Mouse (Mus musculus) heart, adult 2 months (tissue): ENCODE results near the gene Gm49486. TPM values are rescaled to one million over a fixed set of nuclear protein-coding genes. Genes with fewer than 3 reads are reported as not detected.

ENCODE experiments used
- DNase-seq, 2 experiments: peaks; one replicate each; pipeline ENCODE4 v3.0.0; 2021
- H3K27ac ChIP-seq: fragments of 200-600 bp; 2 replicates; pipeline ENCODE4 v1.8.1; 2022
- H3K27me3 ChIP-seq: fragments of 200-500 bp; 2 replicates; pipeline ENCODE4 v1.6.1; 2012; ENCODE audit warnings: mild to moderate bottlenecking, low read length, inconsistent platforms, mixed read lengths; ENCODE audit not compliant: control insufficient read depth, insufficient read depth
- H3K36me3 ChIP-seq: fragments of 200-500 bp; 2 replicates; pipeline ENCODE4 v1.6.1; 2012; ENCODE audit warnings: low read length, inconsistent platforms; ENCODE audit not compliant: control insufficient read depth, insufficient read depth
- H3K4me1 ChIP-seq: fragments of 200-500 bp; 2 replicates; pipeline ENCODE4 v1.6.1; 2011; ENCODE audit warnings: low read length; ENCODE audit not compliant: control insufficient read depth, insufficient read depth
- H3K4me3 ChIP-seq: fragments of 200-600 bp; 2 replicates; pipeline ENCODE4 v1.8.1; 2022
- H3K79me2 ChIP-seq: fragments of 200-500 bp; replicated peaks from 2 replicates; pipeline ENCODE4 v1.6.1; 2012; ENCODE audit warnings: mild to moderate bottlenecking, inconsistent platforms, low read length, moderate library complexity, mixed read lengths; ENCODE audit not compliant: control insufficient read depth, insufficient read depth
- H3K9ac ChIP-seq: fragments of 200-500 bp; 2 replicates; pipeline ENCODE4 v1.6.1; 2012; ENCODE audit warnings: low read depth, mild to moderate bottlenecking, control low read depth, inconsistent platforms, low read length, mixed read lengths
- CTCF ChIP-seq: fragments of 200-600 bp; IDR thresholded peaks from 2 replicates; pipeline ENCODE4 v1.8.1; 2022; ENCODE audit warnings: antibody characterized with exemption, mild to moderate bottlenecking, moderate library complexity
- EP300 ChIP-seq: fragments of 200-500 bp; IDR thresholded peaks from 2 replicates; pipeline ENCODE4 v1.6.1; 2011; ENCODE audit warnings: low read depth, low read length, control low read depth; ENCODE audit not compliant: insufficient read depth
- POLR2A ChIP-seq: fragments of 200-500 bp; IDR thresholded peaks from 2 replicates; pipeline ENCODE4 v1.6.1; 2011; ENCODE audit warnings: mild to moderate bottlenecking, low read depth, low read length, control low read depth; ENCODE audit not compliant: insufficient read depth
- WGBS: fragments of 180-500 bp; shearing (Covaris S2); methylation state at CpG from one replicate; pipeline ENCODE4 v1.1.7; 2018; 5-methylcytosine and 5-hydroxymethylcytosine counted together
- intact Hi-C: fragments of 180-260 bp; cut with DNase I; formaldehyde crosslinking; loops from one replicate; pipeline ENCODE4 v1.15.1; 2025
- polyA plus RNA-seq: library from polyadenylated mRNA; depleted of rRNA; stranded (reverse); fragments of >200 nt; gene quantifications from 2 replicates; pipeline ENCODE4 v1.2.3, GENCODE M21; 2012; rRNA removed
- total RNA-seq, 2 experiments: library from RNA; stranded (reverse); gene quantifications; 2 replicates each; pipeline ENCODE4 v1.2.3; 2021

Gm49486 gene
- total and polyA plus RNA-seq, 3 experiments: 0.39 to 1.4 (median 0.61) TPM

DNA sequence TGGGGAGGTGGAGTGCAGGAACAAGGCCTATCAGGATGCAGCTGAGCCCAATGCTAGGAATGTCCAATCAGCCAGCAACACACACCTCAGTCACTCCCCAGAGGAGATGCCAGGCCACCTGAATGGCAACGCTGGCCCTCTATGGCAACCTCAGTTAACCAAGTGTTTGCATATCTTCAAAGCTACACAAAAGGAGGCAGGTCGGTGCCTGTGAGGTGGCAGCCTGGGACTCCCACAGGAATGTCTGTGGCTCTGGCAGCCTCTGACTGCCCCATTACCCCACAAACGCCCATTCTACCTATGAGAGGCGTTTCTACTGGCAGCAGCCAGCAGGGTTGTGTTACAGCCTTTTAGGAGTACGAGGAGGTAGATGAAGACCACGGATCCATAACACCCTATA lies 69.4 kb downstream of the Gm49486 start:
- intact Hi-C loops: no loop called here
- no peaks in the 10 kb centered on the region for H3K4me1 ChIP-seq
- H3K36me3 ChIP-seq: no peaks in the 10 kb centered on the region
- H3K79me2 ChIP-seq: no peaks in the 10 kb centered on the region
- H3K4me3 ChIP-seq: no peak overlapping the region
- no peak overlapping the region for H3K9ac ChIP-seq
- H3K27ac ChIP-seq: no peak overlapping the region
- TF ChIP-seq EP300 (no peak), CTCF (no peak), POLR2A (no peak)
- 95% methylated on average over 6 of the region's 6 CpGs for WGBS
- DNase-seq: no peak
- no peaks in the 10 kb centered on the region for H3K27me3 ChIP-seq

DNA sequence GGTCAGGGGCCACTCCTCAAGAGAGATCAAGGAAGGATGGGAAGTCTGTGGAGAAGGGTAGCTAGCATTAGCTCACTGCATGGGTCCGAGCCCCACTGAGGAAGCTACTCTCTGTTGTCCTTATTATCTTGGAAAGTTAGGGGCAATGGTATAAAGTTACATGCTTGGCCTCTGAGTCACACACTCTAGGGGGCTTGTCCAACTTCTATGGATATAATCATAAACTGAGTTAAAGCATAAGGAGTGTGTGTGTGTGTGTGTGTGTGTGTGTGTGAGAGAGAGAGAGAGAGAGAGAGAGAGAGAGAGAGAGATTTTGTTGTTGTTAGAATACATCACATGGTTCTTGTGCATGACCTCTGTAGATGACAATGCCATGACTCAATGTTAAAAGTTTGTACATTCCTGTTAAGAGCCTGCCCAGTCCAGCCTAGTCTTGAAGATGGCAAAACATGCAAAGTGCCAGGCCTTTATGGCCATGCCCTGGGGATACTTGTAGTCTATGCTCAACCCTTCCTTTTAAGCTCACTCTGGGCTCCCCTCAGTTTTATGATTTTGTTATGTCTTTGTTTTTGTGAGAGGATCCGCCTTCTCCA lies 70.5 kb downstream of the Gm49486 start:
- 74% methylated on average over 2 of the region's 2 CpGs for WGBS
- Histone ChIP-seq H3K27me3 (no peaks in the 10 kb centered on the region), H3K36me3 (no peaks in the 10 kb centered on the region), H3K4me3 (no peak overlapping the region), H3K4me1 (no peaks in the 10 kb centered on the region), H3K9ac (no peak overlapping the region), H3K27ac (no peak overlapping the region), H3K79me2 (no peaks in the 10 kb centered on the region)
- intact Hi-C loops: no loop called here
- no peak for DNase-seq
- TF ChIP-seq CTCF (no peak), POLR2A (no peak), EP300 (no peak)

DNA sequence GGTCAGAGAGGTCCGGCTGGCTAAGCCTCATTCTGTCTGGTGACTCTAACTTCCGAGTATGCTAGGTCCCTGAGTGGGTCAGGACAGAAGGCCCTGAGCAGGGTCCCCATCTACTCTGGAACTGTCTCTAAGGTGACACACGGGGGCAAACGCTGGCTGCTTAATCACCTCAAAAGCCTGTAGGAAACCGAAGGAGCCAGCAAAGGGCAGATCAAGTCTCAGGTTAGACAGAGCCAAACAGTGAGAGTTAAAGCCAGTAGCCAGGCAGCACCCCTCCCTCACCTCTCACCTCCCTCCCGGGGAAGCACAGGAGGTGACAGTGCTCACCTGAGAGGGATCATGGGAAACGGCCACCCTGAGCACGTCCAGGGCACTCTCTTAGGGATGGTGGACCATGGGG lies 74.5 kb downstream of the Gm49486 start:
- Histone ChIP-seq H3K27ac (no peak overlapping the region), H3K27me3 (no peaks in the 10 kb centered on the region), H3K9ac (no peak overlapping the region), H3K4me3 (no peak overlapping the region), H3K79me2 (no peaks in the 10 kb centered on the region), H3K4me1 (no peaks in the 10 kb centered on the region), H3K36me3 (no peaks in the 10 kb centered on the region)
- WGBS: 89% methylated on average over 8 of the region's 8 CpGs
- TF ChIP-seq CTCF (peak; percentile 51), POLR2A (no peak), EP300 (no peak)
- intact Hi-C loops: no loop called here
- DNase-seq: no peak

DNA sequence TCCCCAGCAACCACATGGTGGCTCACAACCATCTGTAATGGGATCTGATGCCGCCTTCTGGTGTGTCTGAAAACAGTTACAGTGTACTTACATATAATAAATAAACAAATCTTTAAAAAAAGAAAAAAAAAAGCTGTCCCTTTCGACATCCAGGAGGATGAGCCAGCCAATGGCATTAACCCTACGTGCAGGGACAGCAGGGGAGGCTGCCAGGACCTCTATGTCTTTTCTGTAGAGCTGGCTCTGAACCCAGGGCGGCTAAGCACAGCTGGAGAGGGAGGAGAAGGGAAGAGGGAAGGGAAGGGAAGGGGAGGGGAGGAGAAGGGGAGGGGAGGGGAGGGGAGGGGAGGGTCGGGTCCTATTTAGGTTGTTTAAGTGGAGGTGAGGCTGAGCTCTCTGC lies 75.6 kb downstream of the Gm49486 start:
- intact Hi-C loops: no loop called here
- no peaks in the 10 kb centered on the region for H3K36me3 ChIP-seq
- no peak overlapping the region for H3K27ac ChIP-seq
- no peaks in the 10 kb centered on the region for H3K4me1 ChIP-seq
- H3K79me2 ChIP-seq: no peaks in the 10 kb centered on the region
- no peak overlapping the region for H3K9ac ChIP-seq
- TF ChIP-seq EP300: no peak
- TF ChIP-seq POLR2A: no peak
- TF ChIP-seq CTCF: no peak
- no peak overlapping the region for H3K4me3 ChIP-seq
- no peaks in the 10 kb centered on the region for H3K27me3 ChIP-seq
- WGBS: 69% methylated on average over 5 of the region's 5 CpGs
- DNase-seq: no peak

DNA sequence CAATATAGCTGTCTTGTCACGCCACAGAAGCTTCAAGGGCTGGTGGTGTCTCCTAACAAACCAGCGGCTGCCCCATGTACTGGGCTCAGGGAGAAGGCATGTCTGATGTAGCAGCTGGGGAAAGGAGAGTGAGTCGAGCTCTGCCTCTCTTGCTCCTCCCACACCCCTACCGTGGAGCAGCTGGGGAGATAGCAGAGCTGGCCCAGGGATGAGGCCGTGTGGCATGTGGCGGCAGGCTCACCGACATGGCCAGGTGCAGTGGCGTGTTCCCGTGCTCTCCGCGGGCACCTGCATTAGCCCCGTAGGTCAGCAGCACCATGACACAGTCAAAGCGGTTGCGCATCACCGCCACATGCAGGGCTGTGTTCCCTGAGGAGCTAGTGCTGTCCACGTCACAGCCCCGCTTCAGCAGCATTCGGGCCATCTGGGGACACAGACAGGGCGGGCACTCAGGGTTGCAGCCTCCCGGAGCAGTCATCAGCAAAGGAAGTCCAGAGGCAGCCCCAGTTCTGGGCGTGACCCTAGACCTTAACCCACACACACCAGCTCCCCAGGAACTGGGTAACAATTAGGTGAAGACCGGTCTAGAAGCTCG lies 76.9 kb downstream of the Gm49486 start:
- no peaks in the 10 kb centered on the region for H3K27me3 ChIP-seq
- intact Hi-C loops: no loop called here
- no peaks in the 10 kb centered on the region for H3K4me1 ChIP-seq
- H3K36me3 ChIP-seq: no peaks in the 10 kb centered on the region
- H3K4me3 ChIP-seq: no peak overlapping the region
- 71% methylated on average over 23 of the region's 23 CpGs for WGBS
- H3K9ac ChIP-seq: no peak overlapping the region; the same call in 1 of the 2 replicates
- H3K27ac ChIP-seq: no peak overlapping the region
- H3K79me2 ChIP-seq: no peaks in the 10 kb centered on the region
- TF ChIP-seq EP300 (no peak), POLR2A (no peak), CTCF (no peak)
- DNase-seq: peak in 1 of 2 experiments; percentile 36

Other genes starting within 250 kb of the Gm49486 start
- gene H1f0, start 200.9 kb upstream of the Gm49486 start, total RNA-seq: 10 to 100 TPM; 73.3 to 82.4 TPM
- gene H1f0, start 200.9 kb upstream of the Gm49486 start, polyA plus RNA-seq: 54.2 and 66.4 TPM in 2 replicates
- gene Galr3, start 187.5 kb upstream of the Gm49486 start, total RNA-seq: not detected
- gene Galr3, start 187.5 kb upstream of the Gm49486 start, polyA plus RNA-seq: not detected in 2 replicates
- gene Ankrd54, start 166.5 kb upstream of the Gm49486 start, total RNA-seq: 1 to 10 TPM; 5.5 to 8.5 TPM
- 12.2 and 14.2 TPM in 2 replicates for gene Ankrd54, start 166.5 kb upstream of the Gm49486 start, polyA plus RNA-seq
- 10 to 100 TPM; 63.9 to 69.2 TPM for gene Eif3l, start 154.2 kb upstream of the Gm49486 start, total RNA-seq
- 90.3 and 116 TPM in 2 replicates for gene Eif3l, start 154.2 kb upstream of the Gm49486 start, polyA plus RNA-seq
- gene Micall1, start 120.5 kb upstream of the Gm49486 start, total RNA-seq: 10 to 100 TPM; 43.0 to 45.7 TPM
- gene Micall1, start 120.5 kb upstream of the Gm49486 start, polyA plus RNA-seq: 39.3 and 58.7 TPM in 2 replicates
- gene Polr2f, start 88.4 kb upstream of the Gm49486 start, total RNA-seq: 100 to 1,000 TPM; 126 to 145 TPM
- 48.6 and 50.9 TPM in 2 replicates for gene Polr2f, start 88.4 kb upstream of the Gm49486 start, polyA plus RNA-seq
- gene 1700088E04Rik, start 88.1 kb upstream of the Gm49486 start, total RNA-seq: 1 to 10 TPM; 1.8 to 2.6 TPM
- 2.8 and 3.8 TPM in 2 replicates for gene 1700088E04Rik, start 88.1 kb upstream of the Gm49486 start, polyA plus RNA-seq
- gene Sox10, start 64.2 kb upstream of the Gm49486 start, total RNA-seq: 1 to 10 TPM; 1.1 to 1.3 TPM
- gene Sox10, start 64.2 kb upstream of the Gm49486 start, polyA plus RNA-seq: 4.5 and 4.9 TPM in 2 replicates
- gene Pick1, start 218 bp upstream of the Gm49486 start, total RNA-seq: 10 to 100 TPM; 21.3 to 24.0 TPM
- 27.7 and 35.5 TPM in 2 replicates for gene Pick1, start 218 bp upstream of the Gm49486 start, polyA plus RNA-seq
- under 1 TPM; 0.16 to 0.39 TPM for gene Slc16a8, start 25.4 kb downstream of the Gm49486 start, total RNA-seq
- gene Slc16a8, start 25.4 kb downstream of the Gm49486 start, polyA plus RNA-seq: 0.12 and 0.57 TPM in 2 replicates
- gene Baiap2l2, start 56.1 kb downstream of the Gm49486 start, total RNA-seq: under 1 TPM; 0.78 to 0.84 TPM
- gene Baiap2l2, start 56.1 kb downstream of the Gm49486 start, polyA plus RNA-seq: 0.70 and 2.9 TPM in 2 replicates
- 10 to 100 TPM; 10.7 to 11.0 TPM for gene Pla2g6, start 99.0 kb downstream of the Gm49486 start, total RNA-seq
- gene Pla2g6, start 99.0 kb downstream of the Gm49486 start, polyA plus RNA-seq: 11.7 and 14.0 TPM in 2 replicates
- 10 to 100 TPM in 1 of 2 experiments, 1 to 10 TPM in 1; 9.3 to 13.7 TPM for gene Maff, start 117.2 kb downstream of the Gm49486 start, total RNA-seq
- gene Maff, start 117.2 kb downstream of the Gm49486 start, polyA plus RNA-seq: 3.4 and 4.3 TPM in 2 replicates
- 10 to 100 TPM; 38.7 to 42.9 TPM for gene Tmem184b, start 174.2 kb downstream of the Gm49486 start, total RNA-seq
- 83.1 and 84.2 TPM in 2 replicates for gene Tmem184b, start 174.2 kb downstream of the Gm49486 start, polyA plus RNA-seq
- gene Csnk1e, start 226.2 kb downstream of the Gm49486 start, total RNA-seq: 10 to 100 TPM; 46.5 to 48.3 TPM
- 62.6 and 63.6 TPM in 2 replicates for gene Csnk1e, start 226.2 kb downstream of the Gm49486 start, polyA plus RNA-seq